Mouse (Mus musculus): ENCODE measurements around the gene U2af1.

Gene U2af1

DNA sequence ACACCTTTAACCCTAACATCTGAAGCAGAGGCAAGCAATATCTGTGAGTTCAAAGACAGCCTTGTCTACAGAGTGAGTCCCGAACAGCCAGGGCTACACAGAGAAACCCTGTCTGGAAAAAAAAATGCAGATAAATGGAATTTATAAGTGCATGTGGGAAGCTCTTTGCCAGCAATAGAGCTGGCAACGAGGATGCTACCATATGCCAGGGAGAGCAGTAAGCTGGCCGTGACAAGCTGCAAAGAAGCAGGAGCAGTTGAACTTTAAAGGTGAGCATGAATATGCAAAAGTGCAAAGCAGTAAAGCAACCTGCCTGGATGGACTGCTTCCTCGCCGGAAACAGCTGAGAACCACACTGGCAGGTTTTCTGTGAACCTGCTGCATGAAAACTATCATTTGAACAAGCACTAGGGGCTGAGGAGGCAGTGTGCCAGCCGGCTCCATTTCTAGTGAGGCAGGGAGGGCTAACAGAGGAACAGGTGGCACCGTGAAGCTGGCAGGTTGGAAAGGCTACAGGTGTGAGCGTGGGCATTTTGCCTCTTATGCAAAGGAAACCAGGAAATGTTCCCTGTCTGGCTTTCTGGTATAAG lies 2.1 kb upstream of the U2af1 start:
- DNase-seq (ENCODE audit: low read depth), result no peak

DNA sequence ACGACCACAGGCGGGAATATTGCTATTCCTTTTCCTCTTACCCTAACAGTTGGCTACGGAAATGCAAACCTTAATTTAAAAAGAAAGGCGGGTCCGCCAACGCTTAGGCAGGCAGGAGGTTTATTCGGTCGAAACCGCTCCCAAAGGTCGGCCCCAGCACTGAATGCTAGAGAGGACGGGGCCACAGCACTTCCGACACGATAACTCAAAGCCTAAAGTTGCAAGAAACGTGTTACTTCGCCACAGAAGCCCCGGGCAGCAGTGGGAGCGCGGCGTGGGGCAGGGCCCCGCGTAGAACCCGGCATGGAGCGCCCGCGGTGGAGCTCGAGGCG lies 590 bp downstream of the U2af1 start:
- no peak for DNase-seq (ENCODE audit: low read depth)

DNA sequence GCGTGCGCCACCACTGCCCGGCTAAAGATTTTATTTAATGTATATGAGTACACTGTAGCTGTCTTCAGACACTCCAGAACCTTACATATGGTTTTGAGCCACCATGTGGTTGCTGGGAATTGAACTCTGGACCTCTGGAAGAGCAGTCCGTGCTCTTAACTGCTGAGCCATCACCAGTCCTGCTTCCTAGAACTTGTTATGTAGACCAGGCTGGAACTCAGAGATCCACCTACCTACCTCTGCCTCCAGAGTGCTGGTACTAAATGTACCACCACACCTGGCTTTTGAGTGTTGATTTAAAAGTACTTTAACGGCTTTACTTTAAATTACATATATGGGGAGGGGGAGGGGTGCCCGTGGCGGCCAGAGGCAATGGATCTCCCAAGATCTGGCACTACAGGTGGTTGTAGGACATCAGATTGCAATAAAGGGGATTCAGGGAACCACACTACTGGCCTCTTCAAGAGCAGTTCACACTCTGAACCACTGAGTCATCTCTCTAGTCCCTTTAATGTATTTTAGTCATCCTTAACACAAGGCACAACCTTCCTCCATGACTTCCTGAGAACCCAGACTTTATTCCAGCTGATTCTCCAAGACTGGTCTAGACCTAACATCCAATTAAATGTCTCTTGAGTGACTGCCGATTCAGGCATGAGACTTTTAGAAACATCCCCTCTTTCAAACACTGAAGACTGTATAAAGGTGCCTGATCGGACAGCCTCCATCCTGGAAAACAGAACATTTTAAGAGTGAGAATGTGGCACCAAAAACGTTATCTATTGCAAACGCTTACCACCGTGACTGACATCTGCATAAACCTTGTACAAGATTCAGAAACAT lies 1.3 kb downstream of the U2af1 start:
- no peak for DNase-seq (ENCODE audit: low read depth)

DNA sequence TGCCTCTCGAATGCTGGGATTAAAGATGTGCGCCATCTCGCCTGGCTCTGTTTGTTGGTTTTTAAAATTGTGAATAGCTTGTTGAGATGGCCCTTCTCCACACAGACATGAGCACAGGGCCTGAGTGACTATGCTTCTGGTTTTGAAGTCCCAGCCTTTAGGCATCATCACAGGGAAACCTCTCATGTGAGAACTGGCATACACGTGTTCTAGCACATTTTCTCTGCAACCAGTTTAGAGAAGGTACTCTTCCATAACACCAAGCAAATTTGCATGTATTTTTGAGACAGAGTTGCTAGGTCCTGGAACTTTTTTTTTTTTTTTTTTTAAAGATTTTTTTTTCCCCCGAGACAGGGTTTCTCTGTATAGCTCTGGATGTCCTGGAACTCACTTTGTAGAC lies 2.0 kb downstream of the U2af1 start:
- DNase-seq (ENCODE audit: low read depth), result no peak

DNA sequence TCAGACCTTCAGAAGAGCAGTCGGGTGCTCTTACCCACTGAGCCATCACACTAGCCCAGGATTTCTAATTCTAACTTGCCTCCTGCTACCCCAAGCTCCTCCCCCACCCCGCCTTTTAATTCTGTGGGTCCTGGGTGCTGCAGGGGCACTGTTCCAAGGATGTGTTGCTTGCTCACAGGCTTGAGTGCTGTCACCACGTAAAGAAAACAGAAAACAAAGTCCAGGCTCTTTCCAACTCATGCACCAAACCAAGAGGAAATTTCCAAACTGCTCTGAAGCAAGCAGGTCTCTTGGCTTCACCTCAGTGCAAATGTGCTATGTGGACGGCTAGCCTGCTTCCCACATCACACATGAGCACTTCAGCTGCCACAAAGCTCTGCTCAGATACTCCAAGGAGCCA lies 3.3 kb downstream of the U2af1 start:
- no peak for DNase-seq (ENCODE audit: low read depth)

DNA sequence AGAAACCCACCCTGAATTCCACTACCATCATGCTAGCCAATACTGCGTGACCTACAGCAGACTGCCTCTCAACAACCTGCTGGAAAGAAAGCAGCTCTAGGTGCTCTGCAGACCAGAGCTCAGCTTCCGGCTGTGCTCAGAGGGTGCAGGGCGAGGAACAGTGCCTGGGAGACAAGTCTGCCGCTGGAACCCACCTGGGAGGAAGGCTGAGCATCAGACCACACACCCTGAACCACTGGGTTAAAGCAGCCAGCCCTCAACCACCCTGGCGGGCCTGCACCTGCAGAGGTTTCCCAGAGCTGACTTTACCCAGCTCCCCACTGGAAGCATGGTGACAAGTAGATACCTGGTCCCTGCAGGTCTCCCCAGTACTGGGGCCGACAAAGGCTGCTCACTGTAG lies 5.4 kb downstream of the U2af1 start:
- DNase-seq (ENCODE audit: low read depth), result no peak

DNA sequence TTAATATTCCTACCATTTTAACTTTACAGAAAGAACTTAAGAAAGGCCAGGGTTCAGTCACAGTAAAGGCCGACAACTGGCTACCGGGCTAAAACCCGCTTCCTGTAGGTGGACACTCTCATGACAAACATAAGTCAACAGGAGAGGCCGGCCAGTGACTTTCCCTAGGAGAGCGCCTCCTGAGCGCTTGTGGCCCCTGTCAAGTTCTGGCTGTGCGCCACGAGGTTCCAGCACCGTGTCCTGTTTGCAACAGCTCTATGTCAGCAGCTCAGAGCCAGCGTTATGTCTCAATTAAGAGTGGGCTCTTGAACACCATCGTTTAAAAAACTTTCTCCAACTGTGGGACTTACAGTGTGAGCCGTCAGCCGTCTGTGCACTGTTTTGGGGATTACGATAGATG lies 6.5 kb downstream of the U2af1 start:
- no peak for DNase-seq (ENCODE audit: low read depth)

DNA sequence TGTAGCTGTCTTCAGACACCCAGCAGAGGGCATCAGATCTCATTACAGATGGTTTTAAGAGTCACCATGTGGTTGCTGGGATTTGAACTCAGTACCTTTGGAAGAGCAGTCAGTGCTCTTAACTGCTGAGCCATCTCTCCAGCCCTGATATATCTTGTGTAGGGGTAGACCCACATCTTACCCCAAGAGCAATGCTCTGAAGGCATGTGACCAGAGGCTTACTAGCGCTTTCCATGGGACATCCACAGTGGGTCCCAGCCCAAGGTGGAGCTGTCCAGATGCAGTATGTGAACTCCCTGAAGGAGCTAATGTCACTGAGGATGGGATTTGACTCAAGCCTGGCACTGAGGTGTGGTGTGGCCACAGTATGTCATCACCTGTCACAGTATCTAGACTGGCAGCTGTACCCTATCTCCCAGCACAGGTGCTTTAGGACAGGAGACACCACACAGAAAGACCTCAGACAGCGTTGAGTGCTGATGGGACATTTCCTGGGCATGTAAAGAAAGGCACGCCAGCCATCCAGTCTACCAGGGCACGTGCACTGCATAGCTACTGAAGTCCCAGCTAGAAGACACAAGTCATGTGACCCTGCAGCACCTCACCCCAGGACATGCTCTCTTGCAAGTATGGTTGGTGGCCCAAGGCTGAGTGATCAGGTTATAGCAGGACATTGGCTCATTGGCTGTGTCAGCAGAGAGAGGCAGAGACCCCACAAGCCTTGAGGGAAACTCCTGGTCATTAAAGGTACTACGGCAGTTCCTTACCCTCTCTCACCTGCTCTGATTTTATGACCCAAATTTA lies 12.3 kb downstream of the U2af1 start:
- DNase-seq (ENCODE audit: low read depth), result no peak

DNA sequence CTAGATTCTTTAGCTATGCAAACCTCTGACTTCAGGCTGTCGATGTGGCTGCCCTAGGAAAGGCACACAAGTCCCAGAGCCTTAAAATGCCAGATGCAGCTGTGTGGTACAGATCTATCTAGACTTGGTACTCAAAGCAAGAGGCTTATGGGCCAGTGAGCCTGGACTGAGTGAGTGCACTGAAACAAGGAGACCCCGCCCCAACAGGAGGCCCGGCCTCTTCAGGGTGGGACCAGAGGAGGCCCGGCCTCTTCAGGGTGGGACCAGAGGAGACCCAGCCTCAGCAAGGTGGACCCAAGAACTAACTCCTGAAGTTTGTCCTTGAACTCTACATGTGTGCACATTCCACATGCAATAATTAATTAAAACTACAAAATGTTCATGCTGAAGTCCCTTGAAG lies 15.8 kb downstream of the U2af1 start:
- DNase-seq (ENCODE audit: low read depth), result no peak

DNA sequence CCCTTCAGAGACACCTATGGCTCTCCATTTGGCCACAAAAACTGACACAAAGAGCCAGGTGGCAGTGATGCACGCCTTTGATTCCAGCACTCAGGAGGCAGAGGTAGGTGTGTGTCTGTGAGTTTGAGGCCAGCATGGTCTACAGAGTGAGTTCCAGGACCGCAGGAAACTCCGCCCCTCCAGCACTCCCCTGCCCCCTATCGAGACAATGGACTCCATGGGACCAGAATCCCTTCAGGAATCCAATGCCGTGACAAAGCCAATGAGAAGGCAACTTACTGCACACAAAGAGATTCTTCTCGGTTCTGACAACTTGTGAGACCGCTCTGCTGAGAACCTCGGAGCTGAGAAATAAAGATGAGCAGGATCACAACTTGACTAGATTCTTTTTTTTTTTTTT lies 16.4 kb downstream of the U2af1 start:
- no peak for DNase-seq (ENCODE audit: low read depth)

DNA sequence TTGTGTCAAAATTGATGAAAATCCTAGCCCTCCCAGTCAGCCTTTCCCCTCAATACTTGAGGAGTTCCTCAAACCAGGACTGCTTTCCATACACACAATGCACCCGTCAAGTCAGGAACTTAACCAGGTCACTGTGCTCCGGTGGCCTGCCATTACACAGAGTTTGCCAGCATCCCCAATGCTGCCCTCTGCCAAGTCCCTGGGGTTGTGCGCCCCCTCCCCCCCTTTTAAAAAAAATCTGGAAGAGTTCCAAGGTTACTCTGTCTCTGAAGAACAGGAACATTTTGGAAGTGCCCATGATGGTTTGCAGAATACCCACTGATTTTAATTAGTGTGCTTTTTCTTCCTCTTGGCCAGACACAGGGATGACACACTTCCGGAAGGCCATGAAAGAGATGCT lies 19.0 kb downstream of the U2af1 start:
- no peak for DNase-seq (ENCODE audit: low read depth)

DNA sequence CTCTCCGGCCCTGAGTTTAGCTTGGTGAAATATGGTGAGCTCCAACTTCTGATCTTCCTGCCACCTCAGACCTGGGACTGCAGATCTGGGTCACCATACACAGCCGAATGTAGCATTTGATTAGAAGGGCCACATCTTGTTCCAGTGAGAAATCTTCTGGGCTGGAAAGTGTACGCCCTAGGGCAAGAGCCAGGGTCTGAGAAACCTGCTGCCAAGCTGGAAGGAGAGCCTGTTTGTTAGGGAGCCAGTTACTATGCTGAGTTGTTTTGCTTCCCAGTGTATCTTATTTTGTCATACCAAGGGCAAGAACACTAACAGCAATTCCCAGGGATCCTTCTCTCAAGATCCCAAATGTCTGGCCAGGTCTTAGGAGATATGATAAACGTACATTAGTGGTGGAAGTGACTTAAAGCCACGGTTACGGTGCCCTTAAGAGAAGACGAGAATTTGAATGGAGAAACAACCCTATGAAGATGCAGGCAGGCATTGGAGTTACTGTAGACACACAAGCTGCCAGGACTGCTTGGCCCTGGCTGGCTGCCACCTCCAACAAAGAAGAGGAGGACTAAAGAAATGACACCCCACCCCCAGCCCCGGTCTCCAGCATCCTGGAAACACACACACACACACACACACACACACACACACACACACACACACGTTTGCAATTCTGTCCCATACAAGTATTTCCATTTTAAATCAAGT lies 20.7 kb downstream of the U2af1 start:
- no peak for DNase-seq (ENCODE audit: low read depth)

DNA sequence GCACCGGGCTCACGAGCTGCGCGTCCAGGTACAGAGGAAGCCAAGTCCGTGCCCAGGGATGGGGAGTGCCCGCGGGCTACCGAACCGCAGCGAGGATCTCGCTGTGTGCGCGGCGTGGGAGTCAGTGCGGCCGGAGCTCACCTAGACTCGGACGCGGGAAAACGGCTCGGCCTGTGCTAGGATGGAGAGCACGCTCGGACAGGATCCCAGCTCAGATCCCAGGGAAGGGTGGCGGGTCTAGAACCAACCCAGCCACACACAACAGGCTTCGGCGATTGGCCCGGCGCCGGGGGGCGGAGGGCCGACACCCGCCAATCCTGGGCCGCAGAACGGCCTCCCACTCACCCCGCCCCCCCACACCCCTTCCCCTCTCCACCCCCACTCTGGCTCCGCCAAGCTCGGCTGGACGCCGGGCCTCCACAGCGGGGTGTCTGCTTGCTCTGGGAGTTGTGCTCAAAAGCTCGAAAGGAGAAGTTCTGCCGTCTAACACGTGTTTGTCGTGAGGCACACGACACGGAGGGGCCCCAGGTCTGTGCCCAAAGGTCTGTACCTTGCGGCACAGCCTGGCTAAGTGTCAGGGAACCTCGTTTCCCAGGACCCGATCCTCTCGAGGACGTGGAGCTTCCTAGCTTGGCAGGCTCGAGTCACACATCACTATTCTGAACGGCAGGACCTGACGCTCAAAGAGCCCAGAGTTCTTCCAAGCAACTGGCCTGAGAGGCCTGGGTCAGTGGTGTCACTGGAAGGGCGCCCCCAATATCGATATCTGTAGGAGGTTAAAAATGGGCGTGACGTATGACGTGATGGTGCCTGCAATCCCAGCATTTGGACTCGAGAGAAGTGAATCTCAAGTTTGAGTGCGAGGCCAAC lies 21.5 kb downstream of the U2af1 start, which contains the start of gene Cbs:
Gene Cbs (minus strand): TSS at position 297 of the 870 bp plus-strand sequence.
- peak; percentile 30 for DNase-seq (ENCODE audit: low read depth)

DNA sequence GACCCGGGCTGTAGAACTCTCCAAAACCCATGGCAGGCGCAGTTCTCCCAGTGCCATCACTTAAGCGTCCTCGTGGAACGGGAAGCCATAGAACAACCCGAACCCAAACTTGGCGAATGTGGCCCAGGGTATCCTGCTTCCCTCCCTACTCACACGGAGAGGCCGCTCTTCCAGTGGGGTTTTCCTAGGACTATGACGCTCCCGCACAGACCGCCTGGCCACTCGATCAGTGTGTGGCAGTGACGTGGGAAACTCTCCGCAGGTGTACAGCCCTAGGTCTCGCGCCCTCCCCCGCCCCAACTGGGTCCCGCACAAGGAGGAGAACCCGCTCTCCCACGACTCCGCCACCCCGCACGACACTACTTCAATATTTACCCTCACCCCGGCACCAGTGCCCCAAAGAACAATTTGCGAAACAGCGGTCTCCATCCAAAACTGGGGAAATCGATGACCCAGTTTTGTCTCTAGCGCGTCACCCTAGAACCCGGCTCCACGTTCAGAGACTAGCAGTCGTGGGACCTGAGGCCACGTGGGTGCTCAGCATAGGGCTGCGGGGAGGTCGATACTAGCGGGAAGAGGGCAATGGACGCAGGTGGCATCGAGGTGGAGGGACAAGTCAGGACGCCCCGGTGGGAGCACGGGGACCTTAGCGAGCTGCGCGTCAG lies 22.3 kb downstream of the U2af1 start:
- no peak for DNase-seq (ENCODE audit: low read depth)

DNA sequence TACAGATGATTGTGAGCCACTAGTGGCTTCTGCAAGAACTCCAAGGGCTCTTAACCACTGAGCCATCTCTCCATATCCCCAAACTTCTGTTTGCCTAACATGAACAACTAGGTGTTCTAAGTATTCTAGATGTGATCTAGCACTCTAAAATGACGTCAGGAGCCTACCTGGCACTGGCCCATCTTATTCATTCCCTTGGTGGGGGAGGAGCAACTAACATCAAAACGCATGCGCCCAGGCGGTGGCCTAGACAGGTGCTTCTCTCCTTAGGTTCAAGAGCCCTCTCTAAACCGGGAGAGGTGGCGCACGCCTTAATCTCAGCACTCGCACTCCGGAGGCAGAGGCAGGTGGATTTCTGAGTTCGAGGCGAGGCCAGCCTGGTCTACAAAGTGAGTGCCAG lies 22.9 kb downstream of the U2af1 start:
- no peak for DNase-seq (ENCODE audit: low read depth)

DNA sequence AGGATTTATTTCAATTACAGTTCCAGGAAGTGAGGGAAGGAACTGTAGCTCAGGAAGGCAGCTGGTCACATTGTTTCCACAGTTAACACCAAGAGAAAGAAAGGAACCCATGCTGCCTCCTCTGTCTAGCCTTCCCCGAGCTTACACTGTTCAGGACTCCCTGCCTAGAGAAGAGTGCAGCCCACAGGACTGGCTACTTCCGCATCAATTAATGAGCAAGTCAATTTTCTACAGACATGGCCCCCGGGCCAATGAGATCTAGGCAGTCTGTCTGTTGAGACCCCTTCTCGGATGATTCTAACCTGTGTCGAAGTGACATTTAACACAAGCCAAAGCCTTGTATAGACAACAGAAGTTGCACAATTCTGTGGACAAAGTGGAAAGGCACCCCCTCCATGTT lies 23.8 kb downstream of the U2af1 start:
- DNase-seq (ENCODE audit: low read depth), result no peak

DNA sequence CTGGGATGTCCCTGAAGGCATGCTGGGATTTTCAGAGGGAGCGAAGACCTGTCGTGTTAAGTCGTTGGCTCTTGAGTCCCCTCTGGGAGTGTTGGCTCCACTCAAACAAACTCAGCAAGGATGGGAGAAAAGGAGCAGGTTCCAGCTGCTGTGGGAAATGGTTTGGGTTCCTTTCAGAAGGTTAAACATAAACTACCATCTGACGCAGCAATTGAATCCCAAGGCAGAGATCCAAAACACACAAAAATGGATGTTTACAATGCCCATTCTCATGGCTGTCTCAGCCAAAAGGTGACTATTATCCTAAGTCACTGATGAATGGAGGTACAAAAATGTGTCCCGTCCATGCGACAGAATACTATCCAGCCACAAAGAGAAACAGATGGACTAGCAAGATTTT lies 25.7 kb downstream of the U2af1 start:
- DNase-seq (ENCODE audit: low read depth), result no peak

DNA sequence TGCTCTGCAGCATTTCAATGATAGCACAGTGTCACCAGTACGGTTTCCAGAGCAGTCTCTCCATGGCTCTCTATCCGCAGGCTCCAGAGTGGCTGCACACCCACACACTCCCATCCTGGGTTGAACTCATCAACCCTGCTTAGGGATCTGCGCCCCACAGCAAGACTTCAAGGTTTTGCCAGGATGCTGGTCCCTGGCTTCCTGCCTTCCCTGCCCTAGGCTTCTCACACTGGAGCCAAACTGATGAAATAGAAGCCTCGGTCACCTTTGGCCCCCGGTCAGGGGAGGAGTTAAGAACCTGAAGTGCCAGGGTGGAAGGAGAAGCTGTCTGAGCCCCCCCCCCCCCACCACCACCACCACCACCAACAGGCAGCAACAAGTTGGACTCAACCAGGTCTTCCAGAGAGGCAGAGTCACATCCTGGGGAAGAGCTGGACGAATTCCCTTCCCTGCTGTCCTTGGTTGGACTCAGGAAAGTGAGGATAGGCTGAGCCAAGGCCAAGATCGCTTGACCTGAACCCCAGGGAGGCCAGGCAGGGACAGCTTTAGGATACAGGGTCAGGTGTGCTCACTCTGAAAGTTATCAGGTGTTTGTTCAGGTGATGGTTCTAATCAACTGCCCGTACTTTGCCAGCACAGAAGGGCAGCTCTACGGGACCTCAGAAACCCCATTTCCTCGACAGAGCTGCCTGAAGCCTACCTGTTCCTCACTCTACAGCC lies 27.5 kb downstream of the U2af1 start:
- no peak for DNase-seq (ENCODE audit: low read depth)

DNA sequence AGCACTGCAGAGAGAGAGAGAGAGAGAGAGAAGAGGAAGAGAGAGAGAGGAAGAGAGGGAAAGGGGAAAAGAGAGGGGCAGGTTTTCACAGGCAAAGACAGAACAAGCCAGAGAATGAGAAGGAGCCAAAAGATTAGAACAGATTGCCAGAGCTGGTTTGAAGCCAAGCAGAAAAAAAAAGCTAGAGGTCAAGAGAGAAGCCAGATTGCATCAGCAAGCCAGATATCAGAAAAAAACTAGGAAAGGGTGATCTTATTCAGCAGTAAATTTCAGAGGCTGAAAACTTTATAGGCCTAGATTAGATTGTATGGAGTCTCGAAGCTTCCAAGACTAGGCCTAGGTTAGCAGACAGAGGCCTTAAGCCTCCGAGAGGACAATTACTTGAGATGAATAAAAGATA lies 30.7 kb downstream of the U2af1 start:
- no peak for DNase-seq (ENCODE audit: low read depth)

DNA sequence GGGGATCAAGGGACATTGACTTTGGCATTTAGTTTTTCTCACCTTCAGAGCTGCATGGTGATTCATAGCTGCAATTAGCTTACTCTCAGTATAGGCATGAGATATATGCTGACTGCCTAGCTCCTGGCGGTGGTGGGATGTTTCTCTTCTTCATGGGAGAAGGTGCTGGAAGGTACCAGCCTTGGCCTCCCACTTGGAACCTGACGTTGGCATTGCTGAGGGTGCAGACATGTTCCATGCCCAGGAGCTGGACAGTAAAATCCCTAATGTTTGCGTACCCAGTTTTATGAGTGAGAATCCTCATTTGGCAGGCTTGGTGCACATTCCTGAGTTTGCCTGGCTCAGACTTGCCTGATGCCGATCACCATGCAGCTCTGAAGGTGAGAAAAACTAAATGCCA lies 35.6 kb downstream of the U2af1 start:
- no peak for DNase-seq (ENCODE audit: low read depth)

Measured in c-Kit-positive CD71-negative TER-119-negative erythroid progenitor cells, embryonic 14.5 days (primary cell).